Mouse (Mus musculus) hindbrain, embryonic 13.5 days (tissue): ENCODE results near the gene Ppil3. TPM values are rescaled to one million over a fixed set of nuclear protein-coding genes. Genes with fewer than 3 reads are reported as not detected.

Experiments
- ATAC-seq: fragments of 200-750 bp; cut with Nextera tagmentation; 2 replicates; pipeline ENCODE4 v1.8.0; 2017; ENCODE audit warnings: moderate TSS enrichment; ENCODE audit not compliant: low FRiP score
- H3K27ac ChIP-seq: fragments of 300-500 bp; sonication (generic); 2 replicates; pipeline ENCODE4 v1.5.1; 2015; ENCODE audit warnings: inconsistent platforms, mild to moderate bottlenecking, moderate library complexity
- H3K27me3 ChIP-seq: fragments of 300-500 bp; sonication (generic); 2 replicates; pipeline ENCODE4 v1.6.1; 2015; ENCODE audit warnings: mild to moderate bottlenecking, inconsistent platforms
- H3K36me3 ChIP-seq: fragments of 300-500 bp; sonication (generic); 2 replicates; pipeline ENCODE4 v1.6.1; 2015; ENCODE audit warnings: mild to moderate bottlenecking, inconsistent platforms
- H3K4me1 ChIP-seq: fragments of 300-500 bp; sonication (generic); replicated peaks from 2 replicates; pipeline ENCODE4 v1.6.1; 2015; ENCODE audit warnings: inconsistent platforms
- H3K4me2 ChIP-seq: fragments of 300-500 bp; sonication (generic); 2 replicates; pipeline ENCODE4 v1.6.1; 2015; ENCODE audit warnings: inconsistent platforms, mild to moderate bottlenecking, moderate library complexity
- H3K4me3 ChIP-seq: fragments of 300-500 bp; sonication (generic); 2 replicates; pipeline ENCODE4 v1.5.1; 2015; ENCODE audit warnings: mild to moderate bottlenecking, inconsistent platforms
- H3K9ac ChIP-seq: fragments of 300-500 bp; sonication (generic); 2 replicates; pipeline ENCODE4 v1.6.1; 2015; ENCODE audit warnings: mild to moderate bottlenecking, inconsistent platforms
- H3K9me3 ChIP-seq: fragments of 300-500 bp; sonication (generic); 2 replicates; pipeline ENCODE4 v1.6.1; 2016; ENCODE audit warnings: inconsistent platforms
- WGBS: fragments of 180-500 bp; shearing (Covaris S2); methylation state at CpG from one replicate; pipeline ENCODE4 v1.1.7; 2015; 5-methylcytosine and 5-hydroxymethylcytosine counted together
- polyA plus RNA-seq: library from polyadenylated mRNA; unstranded; fragments of >200 nt; fragmentation: Nextera tagmentation; extraction: Ambion mirVana; gene quantifications from 2 replicates; pipeline ENCODE4 v1.2.1, GENCODE M21; 2015

The Ppil3 gene
- polyA plus RNA-seq, 1 experiment from 2014 or later = 53.6 TPM

- 97% methylated on average over 7 of the region's 7 CpGs for WGBS
- Histone ChIP-seq H3K27ac (no peak overlapping the region), H3K4me2 (no peak overlapping the region), H3K36me3 (peaks cover 73% of the 10 kb centered on the region), H3K4me3 (no peak overlapping the region), H3K9ac (no peak overlapping the region), H3K9me3 (no peaks in the 10 kb centered on the region), H3K4me1 (no peaks in the 10 kb centered on the region), H3K27me3 (no peaks in the 10 kb centered on the region)
- no peak for ATAC-seq
Measured at GRCm38 (mm10) chr1:58407321-58407720, 38.0 kb downstream of the Ppil3 start.

- no peak overlapping the region for H3K9ac ChIP-seq
- ATAC-seq = no peak
- no peak overlapping the region for H3K27ac ChIP-seq
- H3K4me3 ChIP-seq = no peak overlapping the region
- H3K27me3 ChIP-seq = no peaks in the 10 kb centered on the region
- no peaks in the 10 kb centered on the region for H3K4me1 ChIP-seq
- H3K36me3 ChIP-seq = peaks cover 77% of the 10 kb centered on the region
- 95% methylated on average over 5 of the region's 5 CpGs for WGBS
- no peak overlapping the region for H3K4me2 ChIP-seq
- H3K9me3 ChIP-seq = no peaks in the 10 kb centered on the region
Measured at GRCm38 (mm10) chr1:58403745-58404144, 41.5 kb downstream of the Ppil3 start.

- no peaks in the 10 kb centered on the region for H3K4me1 ChIP-seq
- no peak for ATAC-seq
- no peak overlapping the region for H3K9ac ChIP-seq
- 92% methylated on average over 6 of the region's 6 CpGs for WGBS
- no peak overlapping the region for H3K4me3 ChIP-seq
- H3K27me3 ChIP-seq = no peaks in the 10 kb centered on the region
- peaks cover 89% of the 10 kb centered on the region for H3K36me3 ChIP-seq
- H3K9me3 ChIP-seq = no peaks in the 10 kb centered on the region
- no peak overlapping the region for H3K27ac ChIP-seq
- no peak overlapping the region for H3K4me2 ChIP-seq
Measured at GRCm38 (mm10) chr1:58401396-58401795, 43.9 kb downstream of the Ppil3 start.

- peaks cover 16% of the 10 kb centered on the region for H3K4me1 ChIP-seq
- no peak overlapping the region for H3K27ac ChIP-seq
- H3K27me3 ChIP-seq = no peaks in the 10 kb centered on the region
- peaks cover 77% of the 10 kb centered on the region for H3K36me3 ChIP-seq
- H3K4me2 ChIP-seq = no peak overlapping the region
- H3K9ac ChIP-seq = no peak overlapping the region
- no peak overlapping the region for H3K4me3 ChIP-seq
- ATAC-seq = no peak
- no peaks in the 10 kb centered on the region for H3K9me3 ChIP-seq
- 96% methylated on average over 6 of the region's 6 CpGs for WGBS
Measured at GRCm38 (mm10) chr1:58397731-58398130, 47.6 kb downstream of the Ppil3 start.

GRCm38 (mm10) chr1:58396179-58396578 lies 49.1 kb downstream of the Ppil3 start:
- Histone ChIP-seq H3K36me3 (peaks cover 62% of the 10 kb centered on the region), H3K4me1 (peaks cover 24% of the 10 kb centered on the region), H3K4me2 (no peak overlapping the region), H3K9ac (no peak overlapping the region), H3K4me3 (no peak overlapping the region), H3K27ac (no peak overlapping the region), H3K27me3 (no peaks in the 10 kb centered on the region), H3K9me3 (no peaks in the 10 kb centered on the region)
- 100% methylated on average over 1 of the region's 1 CpGs for WGBS
- no peak for ATAC-seq

GRCm38 (mm10) chr1:58395341-58395740 lies 49.9 kb downstream of the Ppil3 start:
- no peaks in the 10 kb centered on the region for H3K9me3 ChIP-seq
- peaks cover 53% of the 10 kb centered on the region for H3K36me3 ChIP-seq
- 93% methylated on average over 3 of the region's 3 CpGs for WGBS
- no peak for ATAC-seq
- H3K4me2 ChIP-seq = no peak overlapping the region
- no peaks in the 10 kb centered on the region for H3K27me3 ChIP-seq
- no peak overlapping the region for H3K27ac ChIP-seq
- H3K9ac ChIP-seq = no peak overlapping the region
- peaks cover 28% of the 10 kb centered on the region for H3K4me1 ChIP-seq
- H3K4me3 ChIP-seq = no peak overlapping the region

- no peaks in the 10 kb centered on the region for H3K27me3 ChIP-seq
- peak; percentile 73 for ATAC-seq
- H3K4me2 ChIP-seq = peak overlapping the region; percentile 87
- peak overlapping the region; percentile 97 for H3K4me3 ChIP-seq
- peak overlapping the region; percentile 97 for H3K9ac ChIP-seq
- 1% methylated on average over 56 of the region's 90 CpGs for WGBS
- peak overlapping the region; percentile 100 for H3K27ac ChIP-seq
- peaks cover 28% of the 10 kb centered on the region for H3K4me1 ChIP-seq
- no peaks in the 10 kb centered on the region for H3K9me3 ChIP-seq
- peaks cover 37% of the 10 kb centered on the region for H3K36me3 ChIP-seq
Measured at GRCm38 (mm10) chr1:58393284-58394195, 51.7 kb downstream of the Ppil3 start.

- H3K27me3 ChIP-seq = no peaks in the 10 kb centered on the region
- peaks cover 29% of the 10 kb centered on the region for H3K36me3 ChIP-seq
- H3K9me3 ChIP-seq = no peaks in the 10 kb centered on the region
- H3K4me1 ChIP-seq = peaks cover 28% of the 10 kb centered on the region
- under 1% methylated on average over 44 of the region's 61 CpGs for WGBS
- peak within 1 kb of the TSS; percentile 87 for H3K4me2 ChIP-seq
- H3K4me3 ChIP-seq = peak within 1 kb of the TSS; percentile 97
- H3K27ac ChIP-seq = peak within 1 kb of the TSS; percentile 100
- H3K9ac ChIP-seq = peak within 1 kb of the TSS; percentile 97
- peak; percentile 98 for ATAC-seq
Measured at GRCm38 (mm10) chr1:58392652-58393283, 52.5 kb downstream of the Ppil3 start, which contains the start of gene Bzw1. Bzw1 (plus strand) TSS chr1:58392898.

- Histone ChIP-seq H3K27me3 (no peaks in the 10 kb centered on the region), H3K36me3 (peaks cover 24% of the 10 kb centered on the region), H3K4me1 (peaks cover 28% of the 10 kb centered on the region), H3K4me3 (peak overlapping the region; percentile 97), H3K9ac (peak overlapping the region; percentile 97), H3K9me3 (no peaks in the 10 kb centered on the region), H3K4me2 (peak overlapping the region; percentile 82), H3K27ac (peak overlapping the region; percentile 100)
- WGBS = 0% methylated on average over 16 of the region's 16 CpGs
- no peak for ATAC-seq
Measured at GRCm38 (mm10) chr1:58392268-58392651, 53.0 kb downstream of the Ppil3 start.

- peaks cover 28% of the 10 kb centered on the region for H3K4me1 ChIP-seq
- WGBS = 46% methylated on average over 19 of the region's 19 CpGs
Measured at GRCm38 (mm10) chr1:58391421-58392267, 53.6 kb downstream of the Ppil3 start.

GRCm38 (mm10) chr1:58382586-58383281 lies 62.6 kb downstream of the Ppil3 start:
- WGBS = 75% methylated on average over 5 of the region's 5 CpGs
- no peaks in the 10 kb centered on the region for H3K4me1 ChIP-seq
- H3K27me3 ChIP-seq = no peaks in the 10 kb centered on the region
- H3K9me3 ChIP-seq = no peaks in the 10 kb centered on the region
- no peak overlapping the region for H3K4me3 ChIP-seq
- no peak for ATAC-seq
- H3K27ac ChIP-seq = no peak overlapping the region
- H3K9ac ChIP-seq = no peak overlapping the region
- H3K36me3 ChIP-seq = no peaks in the 10 kb centered on the region
- H3K4me2 ChIP-seq = no peak overlapping the region

More at GRCm38 (mm10) chr1:58391421-58392267, 53.6 kb downstream of the Ppil3 start:
- H3K4me3 ChIP-seq = peak overlapping the region; percentile 97
- peak overlapping the region; percentile 100 for H3K27ac ChIP-seq
- H3K9me3 ChIP-seq = no peaks in the 10 kb centered on the region
- H3K27me3 ChIP-seq = no peaks in the 10 kb centered on the region
- H3K9ac ChIP-seq = peak overlapping the region; percentile 97
- ATAC-seq = no peak
- H3K36me3 ChIP-seq = peaks cover 19% of the 10 kb centered on the region
- peak overlapping the region; percentile 82 for H3K4me2 ChIP-seq
